Mouse (Mus musculus): ENCODE results near the gene Phex.

DNA sequence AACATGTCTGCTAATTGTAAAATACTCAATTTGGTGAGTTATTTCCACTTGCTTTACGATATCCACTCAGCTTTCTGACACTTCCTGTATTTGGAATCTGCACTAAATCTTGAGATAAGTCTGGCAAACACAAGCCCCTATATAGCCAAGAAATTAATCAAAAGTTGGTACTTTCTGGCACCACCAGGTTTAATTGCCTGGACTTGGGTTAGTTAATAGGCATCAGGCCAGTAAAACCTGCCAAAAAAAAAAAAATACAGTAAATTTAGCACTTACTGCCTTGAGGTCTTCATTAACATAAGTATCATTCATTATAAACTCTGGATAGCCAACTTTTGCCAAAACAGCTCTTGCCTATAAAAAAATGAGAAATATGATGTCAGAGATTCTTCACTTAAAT is 147.0 kb downstream of the Phex start:
- TF ChIP-seq CTCF (IDR thresholded peaks at IDR 0.05; ENCODE audit: control insufficient read depth, insufficient read depth, low read length) (no peak), POLR2A (IDR thresholded peaks at IDR 0.05; ENCODE audit: borderline replicate concordance, control insufficient read depth, low read depth, low read length) (no peak)
